In the genomic region with DNA sequence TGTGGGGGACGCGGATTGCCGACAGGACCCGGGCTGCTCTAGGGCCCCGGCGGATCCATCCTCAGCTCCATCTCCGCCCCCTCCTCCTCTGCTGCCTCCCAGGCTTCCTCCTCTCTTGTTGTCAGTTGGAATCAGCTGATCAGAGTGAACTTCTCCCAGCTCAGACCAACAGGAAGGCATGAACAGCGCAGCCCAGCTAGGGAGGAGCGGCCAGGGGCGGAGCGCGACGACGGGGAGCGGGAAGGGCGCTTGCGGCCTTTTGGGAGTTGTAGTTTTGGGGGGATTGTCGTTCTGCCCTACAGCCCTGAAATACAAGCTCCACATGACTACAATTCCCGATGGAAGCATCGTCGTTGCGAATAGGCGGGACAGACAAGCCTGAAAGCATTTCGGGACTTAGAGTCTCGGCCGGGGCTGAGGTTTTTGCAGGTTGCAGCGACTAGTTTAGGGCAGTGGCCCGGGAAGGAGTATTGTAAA, we compare ENCODE assay signal across 8 mouse cellular contexts. TPM values are rescaled to one million over a fixed set of nuclear protein-coding genes. Genes with fewer than 3 reads are reported as not detected.
DNase-seq lines count a peak whose midpoint lies in the region; ATAC-seq and TF ChIP-seq lines count a peak whose summit lies in the region.

A gene (minus strand): TSS at position 198 of the 477 bp plus-strand sequence.

- H3K36me3 ChIP-seq in E14TG2a.4 (ENCODE audit: insufficient read depth, low read length) = peaks cover 67% of the 10 kb centered on the region
- H3K36me3 ChIP-seq in forebrain, embryonic 12.5 days (replicated peaks) = peaks cover 22% of the 10 kb centered on the region
- H3K36me3 ChIP-seq in heart, postnatal 0 days (replicated peaks; ENCODE audit: control insufficient read depth, insufficient read depth, low read length) = peaks cover 8% of the 10 kb centered on the region; the same call in 1 of the 2 replicates
- peaks cover 7% of the 10 kb centered on the region; the same call in 1 of the 2 replicates for H3K36me3 ChIP-seq in liver, embryonic 16.5 days (ENCODE audit: control insufficient read depth, insufficient read depth)
- H3K36me3 ChIP-seq in neural tube, embryonic 13.5 days = peaks cover 27% of the 10 kb centered on the region
- no peaks in the 10 kb centered on the region for H3K36me3 ChIP-seq in testis, adult 2 months (ENCODE audit: control insufficient read depth, insufficient read depth, low read length)

- H3K27me3 ChIP-seq in E14TG2a.4 (ENCODE audit: insufficient read depth, low read length) = no peaks in the 10 kb centered on the region
- no peaks in the 10 kb centered on the region for H3K27me3 ChIP-seq in forebrain, embryonic 12.5 days
- no peaks in the 10 kb centered on the region for H3K27me3 ChIP-seq in heart, postnatal 0 days (ENCODE audit: control insufficient read depth, insufficient read depth, low read length)
- H3K27me3 ChIP-seq in liver, embryonic 16.5 days (ENCODE audit: control insufficient read depth, insufficient read depth, low read depth, low read length) = no peaks in the 10 kb centered on the region
- H3K27me3 ChIP-seq in neural tube, embryonic 13.5 days = no peaks in the 10 kb centered on the region
- no peaks in the 10 kb centered on the region for H3K27me3 ChIP-seq in testis, adult 2 months (ENCODE audit: control insufficient read depth, insufficient read depth, low read length)

- DNase-seq in c-Kit-positive CD71-positive TER-119-positive erythroid progenitor cells, embryonic 14.5 days (ENCODE audit: low spot score) = peak; percentile 94
- peak; percentile 99 for DNase-seq in heart, postnatal 0 days (ENCODE audit: low spot score)
- DNase-seq in kidney, postnatal 4 days = peak; percentile 91 to 95

- TF ChIP-seq CTCF in E14TG2a.4 (conservative IDR thresholded peaks at IDR 0.05; ENCODE audit: low read length) = no peak
- TF ChIP-seq CTCF in heart, postnatal 0 days (IDR thresholded peaks at IDR 0.05; ENCODE audit: low read depth) = no peak
- TF ChIP-seq CTCF in testis, adult 2 months (IDR thresholded peaks at IDR 0.05; ENCODE audit: control insufficient read depth, insufficient read depth, insufficient replicate concordance, low read depth, low read length) = no peak

- peaks cover 64% of the 10 kb centered on the region for H3K4me1 ChIP-seq in E14TG2a.4 (replicated peaks; ENCODE audit: low read depth, low read length)
- peaks cover 25% of the 10 kb centered on the region for H3K4me1 ChIP-seq in forebrain, embryonic 12.5 days
- 0 out of 2 replicates have a peak, but pooled peaks cover 7% of the 10 kb centered on the region for H3K4me1 ChIP-seq in heart, postnatal 0 days (ENCODE audit: control insufficient read depth, insufficient read depth)
- H3K4me1 ChIP-seq in liver, embryonic 16.5 days (ENCODE audit: control insufficient read depth, low read depth, low read length) = peaks cover 11% of the 10 kb centered on the region
- H3K4me1 ChIP-seq in neural tube, embryonic 13.5 days (replicated peaks) = peaks cover 39% of the 10 kb centered on the region
- H3K4me1 ChIP-seq in testis, adult 2 months (ENCODE audit: control insufficient read depth, insufficient read depth, low read length) = peaks cover 6% of the 10 kb centered on the region

- ATAC-seq in forebrain, embryonic 12.5 days (ENCODE audit: low FRiP score) = peak; percentile 99
- peak; percentile 99 for ATAC-seq in heart, postnatal 0 days (ENCODE audit: insufficient read depth, low read depth)
- ATAC-seq in liver, embryonic 16.5 days (ENCODE audit: low read depth) = peak; percentile 98
- ATAC-seq in neural tube, embryonic 13.5 days (ENCODE audit: low read depth) = peak; percentile 99

- H3K4me3 ChIP-seq in E14TG2a.4 (replicated peaks; ENCODE audit: low read length) = peak within 1 kb of the TSS; percentile 93
- H3K4me3 ChIP-seq in forebrain, embryonic 12.5 days (replicated peaks) = peak within 1 kb of the TSS; percentile 95
- H3K4me3 ChIP-seq in heart, postnatal 0 days (ENCODE audit: low read depth, low read length) = peak within 1 kb of the TSS; percentile 94
- H3K4me3 ChIP-seq in liver, embryonic 16.5 days (ENCODE audit: low read depth, low read length) = peak within 1 kb of the TSS; percentile 98
- peak within 1 kb of the TSS; percentile 97 for H3K4me3 ChIP-seq in neural tube, embryonic 13.5 days
- H3K4me3 ChIP-seq in testis, adult 2 months (ENCODE audit: control insufficient read depth, low read depth, low read length) = peak within 1 kb of the TSS; percentile 90

- peak within 1 kb of the TSS; percentile 96 for H3K9ac ChIP-seq in forebrain, embryonic 12.5 days
- H3K9ac ChIP-seq in heart, postnatal 0 days (replicated peaks; ENCODE audit: low read depth, low read length) = peak within 1 kb of the TSS; percentile 94
- H3K9ac ChIP-seq in liver, embryonic 16.5 days (ENCODE audit: low read depth, low read length) = peak within 1 kb of the TSS; percentile 86
- H3K9ac ChIP-seq in neural tube, embryonic 13.5 days = peak within 1 kb of the TSS; percentile 100

- no peak for TF ChIP-seq EP300 in heart, postnatal 0 days (IDR thresholded peaks at IDR 0.05; ENCODE audit: low read depth)

- H3K9me3 ChIP-seq in E14TG2a.4 (ENCODE audit: low read length) = no peaks in the 10 kb centered on the region
- no peaks in the 10 kb centered on the region for H3K9me3 ChIP-seq in forebrain, embryonic 12.5 days
- no peaks in the 10 kb centered on the region for H3K9me3 ChIP-seq in heart, postnatal 0 days (replicated peaks; ENCODE audit: control insufficient read depth, low read length)
- H3K9me3 ChIP-seq in liver, embryonic 16.5 days (replicated peaks; ENCODE audit: control insufficient read depth, low read length) = no peaks in the 10 kb centered on the region
- no peaks in the 10 kb centered on the region for H3K9me3 ChIP-seq in neural tube, embryonic 13.5 days

- H3K4me2 ChIP-seq in forebrain, embryonic 12.5 days = peak within 1 kb of the TSS; percentile 67
- peak within 1 kb of the TSS; percentile 66 for H3K4me2 ChIP-seq in heart, postnatal 0 days (ENCODE audit: low read depth, low read length)
- peak within 1 kb of the TSS; percentile 72 for H3K4me2 ChIP-seq in liver, embryonic 16.5 days (ENCODE audit: low read depth, low read length)
- peak within 1 kb of the TSS; percentile 86 for H3K4me2 ChIP-seq in neural tube, embryonic 13.5 days

- TF ChIP-seq POLR2A in testis, adult 2 months (IDR thresholded peaks at IDR 0.05; ENCODE audit: control insufficient read depth, low read depth, low read length) = peak; percentile 77

- WGBS in forebrain, embryonic 12.5 days = under 1% methylated on average over 28 of the region's 28 CpGs
- WGBS in heart, postnatal 0 days = under 1% methylated on average over 27 of the region's 28 CpGs
- WGBS in liver, embryonic 16.5 days (ENCODE audit: insufficient replicate concordance) = 0% methylated on average over 28 of the region's 28 CpGs
- under 1% methylated on average over 28 of the region's 28 CpGs for WGBS in neural tube, embryonic 13.5 days

- H3K27ac ChIP-seq in forebrain, embryonic 12.5 days = peak within 1 kb of the TSS; percentile 96
- H3K27ac ChIP-seq in heart, postnatal 0 days (ENCODE audit: low read depth) = peak within 1 kb of the TSS; percentile 89
- peak within 1 kb of the TSS; percentile 92 for H3K27ac ChIP-seq in liver, embryonic 16.5 days (ENCODE audit: low read length)
- peak within 1 kb of the TSS; percentile 97 for H3K27ac ChIP-seq in neural tube, embryonic 13.5 days (replicated peaks)
- H3K27ac ChIP-seq in testis, adult 2 months (ENCODE audit: control insufficient read depth, insufficient read depth, low read depth, low read length) = peak within 1 kb of the TSS; percentile 79

RNA-seq across cellular contexts. Expression of the gene that starts here (rescaled TPM):
- polyA plus RNA-seq in forebrain, embryonic 12.5 days (2016; fragmentation: Nextera tagmentation; extraction: Ambion mirVana) = 34.6 and 35.0 TPM in 2 replicates
- 18.0 and 25.5 TPM in 2 replicates for total RNA-seq in heart, postnatal 0 days (2014; rRNA removed; ENCODE audit: low replicate concordance)
- polyA plus RNA-seq in heart, postnatal 0 days (2015; fragmentation: Nextera tagmentation; extraction: Ambion mirVana) = 10.0 and 10.5 TPM in 2 replicates
- polyA plus RNA-seq in liver, embryonic 16.5 days (2015; fragmentation: Nextera tagmentation; extraction: Ambion mirVana) = 9.4 and 9.9 TPM in 2 replicates
- polyA plus RNA-seq in neural tube, embryonic 13.5 days (2015; fragmentation: Nextera tagmentation; extraction: Ambion mirVana) = 27.0 and 27.3 TPM in 2 replicates
- 302 and 308 TPM in 2 replicates for polyA plus RNA-seq in testis, adult 2 months (2012; rRNA removed)

Comparison
In these comparisons a context has a peak if more than half of its experiments do, and no peak if none do; other contexts are left out.
1. Peak in every context shown above with its lines: DNase-seq, ATAC-seq, H3K4me3 ChIP-seq and H3K27ac ChIP-seq.